Mouse (Mus musculus) heart, postnatal 0 days (tissue): ENCODE measurements around the gene Myo16. TPM values are rescaled to one million over a fixed set of nuclear protein-coding genes. Genes with fewer than 3 reads are reported as not detected.

Experiments
- ATAC-seq: fragments of 200-750 bp; cut with Nextera tagmentation; 2 replicates; pipeline ENCODE4 v1.8.0; 2017; ENCODE audit warnings: low read depth, moderate number of reproducible peaks, moderate library complexity; ENCODE audit not compliant: insufficient read depth
- DNase-seq: peaks from one replicate; pipeline ENCODE4 v3.0.0-alpha.2; 2016; ENCODE audit warnings: low spot score
- H3K27ac ChIP-seq: fragments of 300-500 bp; sonication (generic); 2 replicates; pipeline ENCODE4 v1.5.1; 2014; ENCODE audit warnings: low read depth, mild to moderate bottlenecking
- H3K27me3 ChIP-seq: fragments of 300-500 bp; sonication (generic); 2 replicates; pipeline ENCODE4 v1.6.1; 2014; ENCODE audit warnings: low read length, mixed read lengths; ENCODE audit not compliant: control insufficient read depth, insufficient read depth
- H3K36me3 ChIP-seq: fragments of 300-500 bp; sonication (generic); replicated peaks from 2 replicates; pipeline ENCODE4 v1.6.1; 2014; ENCODE audit warnings: low read length, mixed read lengths; ENCODE audit not compliant: control insufficient read depth, insufficient read depth
- H3K4me1 ChIP-seq: fragments of 300-500 bp; sonication (generic); 2 replicates; pipeline ENCODE4 v1.6.1; 2014; ENCODE audit warnings: antibody characterized with exemption; ENCODE audit not compliant: control insufficient read depth, insufficient read depth
- H3K4me2 ChIP-seq: fragments of 300-500 bp; sonication (generic); 2 replicates; pipeline ENCODE4 v1.6.1; 2014; ENCODE audit warnings: low read depth, mild to moderate bottlenecking, low read length, moderate library complexity
- H3K4me3 ChIP-seq: fragments of 300-500 bp; sonication (generic); 2 replicates; pipeline ENCODE4 v1.5.1; 2014; ENCODE audit warnings: low read depth, low read length
- H3K9ac ChIP-seq: fragments of 300-500 bp; sonication (generic); replicated peaks from 2 replicates; pipeline ENCODE4 v1.6.1; 2014; ENCODE audit warnings: low read depth, low read length, mixed read lengths
- H3K9me3 ChIP-seq: fragments of 300-500 bp; sonication (generic); replicated peaks from 2 replicates; pipeline ENCODE4 v1.6.1; 2016; ENCODE audit warnings: low read length; ENCODE audit not compliant: control insufficient read depth
- CTCF ChIP-seq: IDR thresholded peaks from 2 replicates; pipeline ENCODE4 v1.5.1; 2016; ENCODE audit warnings: antibody characterized with exemption, control low read depth, low read depth
- EP300 ChIP-seq: IDR thresholded peaks from 2 replicates; pipeline ENCODE4 v1.6.1; 2016; ENCODE audit warnings: antibody characterized with exemption, low read depth
- WGBS: fragments of 180-500 bp; shearing (Covaris S2); extraction: QIAGEN DNeasy Blood & Tissue Kit; methylation state at CpG from one replicate; pipeline ENCODE4 v1.1.7; 2014; 5-methylcytosine and 5-hydroxymethylcytosine counted together
- polyA plus RNA-seq: library from polyadenylated mRNA; unstranded; fragments of >200 nt; fragmentation: Nextera tagmentation; extraction: Ambion mirVana; gene quantifications from 2 replicates; pipeline ENCODE4 v1.2.1, GENCODE M21; 2015
- total RNA-seq: library from RNA; depleted of rRNA; stranded (reverse); fragments of >200 nt; gene quantifications from 2 replicates; pipeline ENCODE4 v1.2.3, GENCODE M21; 2014; ENCODE audit warnings: low replicate concordance

Gene Myo16
- total and polyA plus RNA-seq, 2 experiments from 2014 or later: not detected

DNA sequence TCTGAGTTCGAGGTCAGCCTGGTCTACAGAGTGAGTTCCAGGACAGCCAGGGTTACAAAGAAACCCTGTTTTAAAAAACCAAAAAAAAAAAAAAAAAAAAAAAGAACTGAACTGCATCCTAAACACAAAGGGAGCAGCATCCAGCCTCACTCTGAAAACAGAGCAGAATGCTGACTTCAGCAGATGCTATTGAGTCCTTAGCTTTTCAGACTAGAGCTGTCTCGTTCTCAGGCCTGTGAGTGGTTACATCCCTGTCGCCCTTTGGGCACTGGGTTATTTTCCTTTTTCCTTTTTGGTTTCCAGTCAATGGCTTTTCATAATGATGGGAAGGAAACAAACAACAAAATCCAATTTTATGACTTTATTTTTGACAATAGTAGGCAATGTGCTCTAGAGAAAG, 61.3 kb downstream of the Myo16 start:
- Histone ChIP-seq H3K4me2 (no peak overlapping the region), H3K4me1 (no peaks in the 10 kb centered on the region), H3K27ac (no peak overlapping the region), H3K4me3 (no peak overlapping the region), H3K9ac (no peak overlapping the region), H3K27me3 (no peaks in the 10 kb centered on the region), H3K36me3 (no peaks in the 10 kb centered on the region), H3K9me3 (no peaks in the 10 kb centered on the region)
- DNase-seq (no peak), ATAC-seq (no peak)
- TF ChIP-seq CTCF (no peak), EP300 (no peak)
- 82% methylated on average over 3 of the region's 3 CpGs for WGBS

- no peak for DNase-seq
- WGBS: 72% methylated on average over 5 of the region's 5 CpGs
- no peak for ATAC-seq
- Histone ChIP-seq H3K27me3 (no peaks in the 10 kb centered on the region), H3K4me1 (no peaks in the 10 kb centered on the region), H3K4me2 (no peak overlapping the region), H3K9me3 (no peaks in the 10 kb centered on the region), H3K36me3 (no peaks in the 10 kb centered on the region), H3K4me3 (no peak overlapping the region), H3K27ac (no peak overlapping the region), H3K9ac (no peak overlapping the region)
- no peak for TF ChIP-seq CTCF
- TF ChIP-seq EP300: no peak
These were observed 66.1 kb downstream of the Myo16 start for GRCm38 (mm10) chr8:10219761-10220276.

GRCm38 (mm10) chr8:10222770-10223169, 69.1 kb downstream of the Myo16 start:
- DNase-seq (no peak), ATAC-seq (no peak)
- no peak overlapping the region for H3K9ac ChIP-seq
- TF ChIP-seq EP300 (no peak), CTCF (no peak)
- H3K4me3 ChIP-seq: no peak overlapping the region
- H3K4me2 ChIP-seq: no peak overlapping the region
- no peaks in the 10 kb centered on the region for H3K27me3 ChIP-seq
- H3K4me1 ChIP-seq: no peaks in the 10 kb centered on the region
- H3K9me3 ChIP-seq: no peaks in the 10 kb centered on the region
- WGBS: 28% methylated on average over 2 of the region's 2 CpGs
- H3K36me3 ChIP-seq: no peaks in the 10 kb centered on the region
- H3K27ac ChIP-seq: no peak overlapping the region

GRCm38 (mm10) chr8:10223528-10224194, 70.0 kb downstream of the Myo16 start:
- Histone ChIP-seq H3K4me1 (no peaks in the 10 kb centered on the region), H3K4me2 (no peak overlapping the region), H3K27ac (no peak overlapping the region), H3K9me3 (no peaks in the 10 kb centered on the region), H3K4me3 (no peak overlapping the region), H3K36me3 (no peaks in the 10 kb centered on the region), H3K27me3 (no peaks in the 10 kb centered on the region), H3K9ac (no peak overlapping the region)
- ATAC-seq (no peak), DNase-seq (no peak)
- TF ChIP-seq CTCF: no peak
- no peak for TF ChIP-seq EP300
- 51% methylated on average over 6 of the region's 6 CpGs for WGBS

DNA sequence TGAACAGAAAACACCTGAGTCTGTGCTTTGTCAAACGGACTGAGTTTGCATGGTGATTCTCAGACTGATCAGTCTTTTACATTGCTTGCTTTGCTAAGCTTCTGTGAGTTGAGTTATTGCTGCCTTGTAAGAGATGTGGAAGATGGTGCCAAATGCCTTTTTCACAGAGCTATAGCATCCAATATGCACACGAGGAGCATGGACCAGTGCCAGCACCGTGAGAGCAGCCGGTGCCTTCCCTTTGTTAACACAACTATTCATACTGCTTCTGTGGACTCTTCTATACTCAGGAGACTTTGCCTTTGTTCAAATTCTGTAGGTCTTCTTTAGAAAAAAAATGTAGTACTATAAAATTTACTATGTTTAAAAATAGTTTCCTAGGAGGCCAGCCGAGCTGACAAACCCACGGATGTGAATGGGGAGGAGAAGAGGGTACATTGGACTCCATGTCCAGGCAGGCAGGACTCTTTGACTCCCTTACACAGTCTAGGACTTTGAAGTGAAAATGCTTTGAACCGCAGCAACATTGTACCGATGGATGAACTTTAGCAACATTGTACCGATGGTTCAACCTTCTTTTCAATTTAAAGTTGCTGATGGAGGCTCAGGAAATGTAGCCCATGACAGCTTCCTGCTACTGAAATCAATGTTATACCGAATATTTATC, 70.7 kb downstream of the Myo16 start:
- no peak for TF ChIP-seq EP300
- no peak for TF ChIP-seq CTCF
- H3K27me3 ChIP-seq: no peaks in the 10 kb centered on the region
- no peaks in the 10 kb centered on the region for H3K36me3 ChIP-seq
- WGBS: 62% methylated on average over 10 of the region's 10 CpGs
- no peaks in the 10 kb centered on the region for H3K4me1 ChIP-seq
- H3K9ac ChIP-seq: no peak overlapping the region
- no peak for DNase-seq
- H3K27ac ChIP-seq: no peak overlapping the region
- H3K4me2 ChIP-seq: no peak overlapping the region
- H3K9me3 ChIP-seq: no peaks in the 10 kb centered on the region
- ATAC-seq: no peak
- H3K4me3 ChIP-seq: no peak overlapping the region

DNA sequence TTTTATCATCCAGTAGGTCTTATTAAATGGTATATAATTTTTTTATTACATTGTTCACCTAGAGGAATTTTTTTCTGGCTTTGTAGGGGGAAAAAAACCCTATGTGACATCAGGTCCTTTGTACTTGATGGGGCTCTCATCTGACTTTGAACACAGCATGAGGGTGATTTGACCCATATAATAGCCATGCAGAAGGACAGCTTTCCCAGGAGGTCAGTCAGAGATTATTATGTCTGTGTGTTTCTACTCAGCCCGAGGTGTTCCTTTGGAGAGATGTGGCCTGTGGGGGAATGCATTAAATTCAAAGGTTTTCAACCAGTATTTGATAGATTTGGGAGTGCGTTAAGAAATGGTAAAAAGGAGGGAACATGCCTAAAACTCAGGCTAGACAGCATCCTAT, 71.3 kb downstream of the Myo16 start:
- no peak for DNase-seq
- H3K9ac ChIP-seq: no peak overlapping the region
- H3K4me1 ChIP-seq: no peaks in the 10 kb centered on the region
- H3K27me3 ChIP-seq: no peaks in the 10 kb centered on the region
- H3K27ac ChIP-seq: no peak overlapping the region
- 78% methylated on average over 2 of the region's 2 CpGs for WGBS
- H3K36me3 ChIP-seq: no peaks in the 10 kb centered on the region
- no peak for ATAC-seq
- no peak overlapping the region for H3K4me2 ChIP-seq
- H3K9me3 ChIP-seq: no peaks in the 10 kb centered on the region
- TF ChIP-seq CTCF (no peak), EP300 (no peak)
- no peak overlapping the region for H3K4me3 ChIP-seq
